Mouse (Mus musculus): ENCODE data around the gene Zbtb9.

Zbtb9 gene

GRCm38 (mm10) chr17:27040304-27041045 lies 67.5 kb downstream of the Zbtb9 start:
- no peak for DNase-seq (ENCODE audit: low spot score)

DNA sequence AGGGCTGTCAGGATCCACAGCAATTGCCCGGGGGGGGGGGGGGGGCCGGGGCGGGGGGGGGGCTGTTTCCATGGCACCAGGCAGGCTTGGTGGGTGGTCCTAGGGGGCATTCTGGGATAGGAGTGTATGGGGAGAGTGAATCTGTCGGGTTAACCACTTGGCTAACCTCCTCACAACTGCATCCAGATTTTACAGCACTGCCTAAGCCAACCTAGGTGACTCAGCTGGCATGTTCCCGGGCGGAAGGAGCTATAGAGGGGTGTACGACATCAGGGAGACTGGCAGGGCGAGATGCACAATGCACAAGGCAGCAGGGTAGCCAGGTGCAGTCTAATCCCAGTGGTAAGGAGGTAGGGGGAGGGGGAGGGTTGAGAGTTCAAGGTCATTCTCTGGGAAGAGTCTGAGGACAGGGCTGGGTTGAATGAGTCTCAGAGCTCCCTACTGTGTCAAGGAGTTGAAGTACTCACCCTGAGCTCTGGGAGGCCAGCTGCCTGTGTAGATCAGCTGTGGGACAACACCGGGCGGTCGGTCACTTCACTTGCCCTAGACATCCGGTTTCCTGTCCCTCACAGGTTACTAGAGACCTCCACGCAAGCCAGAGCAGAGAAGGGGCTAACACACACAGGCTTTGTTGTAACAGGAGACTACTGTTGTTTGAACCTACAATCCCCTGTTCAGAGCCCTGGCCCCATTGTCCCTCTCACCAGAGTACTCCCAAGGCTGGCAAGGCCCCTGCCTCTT lies 68.2 kb downstream of the Zbtb9 start:
- DNase-seq (ENCODE audit: low spot score), result no peak

DNA sequence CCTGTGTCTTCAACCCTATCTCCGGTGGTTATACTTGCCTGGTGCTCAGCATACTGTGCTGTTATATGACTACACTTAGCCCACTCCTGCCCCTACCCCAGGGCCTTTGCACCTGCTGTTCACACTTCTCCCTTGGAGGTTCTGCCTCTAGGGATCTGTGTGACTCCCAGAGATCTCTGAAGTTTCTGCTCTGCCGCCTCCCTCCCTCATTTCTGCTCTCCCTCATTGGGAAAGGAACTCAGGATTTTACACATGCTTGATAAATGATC lies 68.8 kb downstream of the Zbtb9 start:
- DNase-seq (ENCODE audit: low spot score), result no peak

GRCm38 (mm10) chr17:27042840-27043239 lies 69.9 kb downstream of the Zbtb9 start:
- DNase-seq (ENCODE audit: low spot score), result no peak

- DNase-seq (ENCODE audit: low spot score), result no peak
Observed at GRCm38 (mm10) chr17:27045164-27045563, 72.2 kb downstream of the Zbtb9 start.

DNA sequence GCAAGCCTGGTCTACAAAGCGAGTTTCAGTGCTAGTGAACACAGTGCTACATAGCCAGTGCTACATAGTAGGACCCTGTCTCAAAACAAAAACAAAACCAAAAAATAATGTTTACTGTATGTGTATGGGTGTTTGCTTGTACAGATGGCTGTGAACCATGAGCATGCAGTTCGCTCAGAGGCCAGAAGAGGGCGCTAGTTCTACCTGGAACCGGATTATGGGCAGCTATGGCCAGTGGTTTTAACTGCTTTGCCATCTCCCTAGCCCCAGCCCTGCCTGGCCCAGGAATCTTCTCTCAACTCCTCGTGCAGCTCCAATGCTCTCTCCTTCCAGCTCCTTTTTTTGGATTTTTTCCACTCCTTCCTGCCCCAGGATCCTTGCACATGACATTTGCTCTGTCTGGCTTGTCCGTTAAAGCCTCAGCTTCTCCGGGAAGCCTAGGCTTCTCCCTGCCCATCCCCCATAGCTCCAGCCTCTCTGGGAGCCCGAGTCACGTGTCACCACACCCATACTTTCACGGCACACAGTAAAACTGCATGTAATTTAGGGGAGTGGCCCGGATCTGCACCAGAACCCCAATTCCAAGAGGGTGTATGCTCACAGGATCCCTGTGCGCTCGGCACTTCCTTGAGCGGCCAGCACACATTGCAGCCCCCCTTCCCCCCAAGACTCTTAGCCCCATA lies 74.9 kb downstream of the Zbtb9 start:
- no peak for DNase-seq (ENCODE audit: low spot score)

GRCm38 (mm10) chr17:27048445-27049239 lies 75.7 kb downstream of the Zbtb9 start:
- DNase-seq (ENCODE audit: low spot score), result no peak

DNA sequence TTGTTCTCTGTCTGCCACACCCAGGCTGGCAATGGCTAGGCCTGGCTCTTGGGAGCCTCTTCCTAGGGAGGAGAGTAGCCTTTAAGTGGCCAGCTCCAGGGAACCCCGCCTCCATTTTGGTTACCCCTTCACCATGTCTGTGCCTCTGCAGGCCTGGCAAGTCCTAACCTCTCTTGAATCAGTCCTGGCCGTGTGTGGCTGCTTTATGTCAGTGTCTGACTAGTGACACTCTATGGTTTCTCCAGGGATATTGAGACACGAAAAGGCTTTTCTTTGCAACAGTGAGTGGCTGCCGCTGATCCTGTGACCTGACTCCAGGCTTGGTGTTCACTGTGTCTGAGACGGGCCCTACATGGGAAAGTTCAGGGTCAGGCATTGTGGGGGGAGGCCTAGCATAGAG lies 77.9 kb downstream of the Zbtb9 start:
- DNase-seq (ENCODE audit: low spot score), result no peak

DNA sequence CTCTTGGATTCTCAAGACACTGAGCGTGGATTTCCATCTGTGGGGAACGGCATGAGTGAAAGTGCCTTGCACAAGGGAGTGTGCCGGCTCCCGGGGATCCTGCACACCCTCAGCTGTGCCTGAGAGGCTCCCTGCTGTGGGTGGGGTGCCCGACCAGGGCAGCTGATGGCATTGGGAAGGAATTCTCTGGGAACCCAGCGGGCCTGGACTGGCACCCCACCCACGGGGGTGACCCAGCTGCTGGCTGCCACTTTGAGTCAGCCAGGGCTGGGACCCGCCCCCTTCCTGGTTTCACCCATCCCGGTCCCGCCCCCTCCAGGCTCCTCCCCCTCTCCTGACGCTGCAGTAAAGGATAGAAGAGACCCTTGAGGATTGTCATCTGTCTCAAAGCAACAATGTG lies 78.5 kb downstream of the Zbtb9 start:
- no peak for DNase-seq (ENCODE audit: low spot score)

DNA sequence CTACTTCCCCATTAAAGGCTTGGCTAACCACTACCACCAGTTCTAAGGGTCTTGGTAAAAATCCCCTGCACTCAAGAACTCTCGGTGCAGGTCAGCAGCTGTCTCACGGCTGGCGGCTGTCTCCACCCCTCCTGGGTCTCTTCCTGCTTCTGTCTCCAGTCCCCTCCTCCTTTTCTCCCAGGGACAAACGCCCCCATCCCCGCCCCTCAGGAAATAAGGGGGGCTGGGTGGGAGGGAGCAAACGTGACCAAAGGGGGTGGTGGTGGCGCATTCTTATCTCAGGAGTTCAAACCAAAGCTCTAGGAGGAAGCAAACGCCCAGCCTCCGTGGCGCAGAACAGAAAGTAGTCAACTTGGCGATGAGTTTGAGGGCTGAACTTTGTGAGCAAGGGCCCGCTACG lies 83.2 kb downstream of the Zbtb9 start:
- peak; percentile 38 for DNase-seq (ENCODE audit: low spot score)

GRCm38 (mm10) chr17:27056812-27057516 lies 84.0 kb downstream of the Zbtb9 start, which contains the start of gene Itpr3:
Gene Itpr3 (plus strand): TSS chr17:27057304.
- peak; percentile 59 for DNase-seq (ENCODE audit: low spot score)

- DNase-seq (ENCODE audit: low spot score), result no peak
Observed at GRCm38 (mm10) chr17:27057517-27058055, 84.6 kb downstream of the Zbtb9 start.
